Mouse (Mus musculus) CH12.LX (cell line): ENCODE results near the gene Trim62.

Experiments
- CTCF ChIP-seq, 2 experiments: IDR thresholded peaks in 1 of 2; conservative IDR thresholded peaks in 1 of 2; 2 replicates each; pipeline ENCODE4 v1.5.1; 2011 to 2012; ENCODE audit warnings: low read depth in 2 of 2, low read length in 2 of 2, improper control_type of control experiment in 1 of 2, inconsistent platforms in 1 of 2, mild to moderate bottlenecking in 1 of 2, moderate library complexity in 1 of 2
- EP300 ChIP-seq: IDR thresholded peaks from 2 replicates; pipeline ENCODE4 v1.6.1; 2011; ENCODE audit warnings: low read length, improper control_type of control experiment
- MEF2A ChIP-seq: IDR thresholded peaks from 2 replicates; pipeline ENCODE4 v1.6.1; 2014; ENCODE audit warnings: low read depth, mild to moderate bottlenecking, inconsistent platforms, low read length, improper control_type of control experiment, borderline replicate concordance
- POLR2A ChIP-seq: IDR thresholded peaks from 2 replicates; pipeline ENCODE4 v1.6.1; 2011; ENCODE audit warnings: low read depth, mild to moderate bottlenecking, improper control_type of control experiment, low read length
- RAD21 ChIP-seq: IDR thresholded peaks from 2 replicates; pipeline ENCODE4 v1.6.1; 2011; ENCODE audit warnings: low read depth, mild to moderate bottlenecking, low read length, improper control_type of control experiment, moderate library complexity
- SIN3A ChIP-seq: IDR thresholded peaks from 2 replicates; pipeline ENCODE4 v1.6.1; 2012; ENCODE audit warnings: low read length, improper control_type of control experiment, inconsistent platforms

DNA sequence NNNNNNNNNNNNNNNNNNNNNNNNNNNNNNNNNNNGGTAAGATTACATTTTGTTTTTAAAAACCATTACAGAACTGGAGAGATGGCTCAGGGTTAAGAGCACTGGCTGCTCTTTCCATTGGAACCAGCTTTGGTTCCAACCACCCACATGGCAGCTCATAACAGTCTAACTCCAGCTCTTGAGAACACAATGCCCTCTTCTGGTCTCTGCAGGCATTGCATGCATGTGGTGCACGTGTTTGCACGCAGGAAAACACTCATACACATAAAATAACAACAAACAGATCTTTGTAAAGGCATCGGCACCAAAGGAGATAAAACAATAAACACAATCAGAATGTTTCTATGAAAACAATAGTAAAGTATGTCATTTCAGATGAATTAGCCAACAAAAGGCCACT is 59.0 kb downstream of the Trim62 start:
- TF ChIP-seq EP300 (no peak), SIN3A (no peak), CTCF (conservative IDR thresholded peaks at IDR 0.05 in 1 of 2, IDR thresholded peaks at IDR 0.05 in 1 of 2; ENCODE audit: low read depth in 2 of 2, low read length in 2 of 2) (no peak), RAD21 (no peak), MEF2A (no peak), POLR2A (no peak)
